Mouse (Mus musculus): ENCODE measurements around the gene Scyl3. TPM values are rescaled to one million over a fixed set of nuclear protein-coding genes. Genes with fewer than 3 reads are reported as not detected.

Scyl3 gene
- polyA plus RNA-seq (2012; rRNA removed) (5.4 and 7.2 TPM in 2 replicates), polyA plus RNA-seq (2014; fragmentation: Nextera tagmentation; extraction: Ambion mirVana) (10.2 and 10.4 TPM in 2 replicates)

DNA sequence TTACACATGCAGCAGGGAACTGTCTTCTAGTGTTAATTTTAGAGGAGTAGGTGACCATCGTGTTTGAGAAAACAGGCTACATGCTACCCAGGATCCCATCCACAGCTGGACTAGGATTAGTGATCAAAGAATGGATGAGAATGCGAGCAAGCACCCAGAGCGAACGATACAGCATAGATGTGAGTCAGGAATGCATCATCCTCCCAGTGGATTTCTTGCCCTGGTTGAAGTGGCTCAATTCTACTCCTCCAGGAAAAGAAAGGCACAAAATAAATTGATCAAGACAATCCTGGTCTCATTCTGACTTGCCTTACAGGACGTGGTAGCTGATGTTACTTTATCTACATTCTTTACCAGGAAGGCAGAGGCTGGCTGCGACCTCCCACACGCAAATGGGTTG, at the start of gene Scyl3:
TSS of gene Scyl3 (plus strand) at position 255 of the 400 bp plus-strand sequence.
- peak within 1 kb of the TSS; percentile 80 to 94 for H3K4me3 ChIP-seq (ENCODE audit: insufficient read depth in 1 of 2, low read depth in 2 of 2, low read length in 2 of 2)
- peak within 1 kb of the TSS; percentile 70 for H3K4me2 ChIP-seq (ENCODE audit: low read depth)
- DNase-seq (ENCODE audit: low read depth in 3 of 3, low spot score in 3 of 3), result no peak
- no peak for TF ChIP-seq EP300 (IDR thresholded peaks at IDR 0.05; ENCODE audit: low read depth)
- no peak for TF ChIP-seq CTCF (IDR thresholded peaks at IDR 0.05; ENCODE audit: low read depth)
- H3K9me3 ChIP-seq (ENCODE audit: control insufficient read depth, low read length), result no peaks in the 10 kb centered on the region
- ATAC-seq (ENCODE audit: insufficient read depth), result no peak
- 64% methylated on average over 7 of the region's 7 CpGs for WGBS (ENCODE audit: insufficient replicate concordance)
- peaks cover 6% of the 10 kb centered on the region for H3K36me3 ChIP-seq (replicated peaks; ENCODE audit: control insufficient read depth, insufficient read depth, low read depth)
- H3K9ac ChIP-seq (replicated peaks), result peak within 1 kb of the TSS; percentile 92
- H3K27me3 ChIP-seq (ENCODE audit: control insufficient read depth, insufficient read depth, low read length), result no peaks in the 10 kb centered on the region
- H3K4me1 ChIP-seq (replicated peaks; ENCODE audit: control insufficient read depth in 2 of 2, insufficient read depth in 2 of 2, low read length in 1 of 2), result peaks cover 5 to 19% of the 10 kb centered on the region in 2 experiments; a peak in 3 of 4 replicates
- peak within 1 kb of the TSS; percentile 52; the same call in 1 of the 2 replicates for H3K27ac ChIP-seq

DNA sequence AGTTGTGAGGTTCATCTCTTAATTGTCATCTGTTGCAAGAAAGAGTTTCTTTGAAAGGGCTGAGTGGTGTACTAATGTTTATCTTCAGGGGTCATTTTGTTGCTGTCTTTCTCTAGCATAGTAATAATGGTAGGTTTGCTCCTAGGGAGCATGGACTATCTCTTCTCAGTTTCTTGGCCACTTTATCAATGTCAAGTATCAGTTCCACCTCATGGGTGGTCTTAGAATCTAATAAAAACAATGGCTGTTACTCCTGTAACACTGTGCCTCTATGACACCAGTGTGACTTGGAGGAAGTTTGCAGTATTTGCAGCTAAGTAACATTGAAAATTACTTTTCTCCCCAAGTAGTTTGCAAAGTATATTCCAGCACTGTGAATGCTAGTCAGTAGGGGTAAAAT, 39.3 kb upstream of the Scyl3 start:
- Histone ChIP-seq H3K9me3 (ENCODE audit: control insufficient read depth, low read length) (no peaks in the 10 kb centered on the region), H3K27me3 (ENCODE audit: control insufficient read depth, insufficient read depth, low read length) (no peaks in the 10 kb centered on the region), H3K27ac (no peak overlapping the region), H3K36me3 (replicated peaks; ENCODE audit: control insufficient read depth, insufficient read depth, low read depth) (no peaks in the 10 kb centered on the region), H3K4me2 (ENCODE audit: low read depth) (no peak overlapping the region), H3K4me3 (ENCODE audit: insufficient read depth in 1 of 2, low read depth in 2 of 2, low read length in 2 of 2) (no peak overlapping the region), H3K4me1 (replicated peaks; ENCODE audit: control insufficient read depth in 2 of 2, insufficient read depth in 2 of 2, low read length in 1 of 2) (no peaks in the 10 kb centered on the region), H3K9ac (replicated peaks) (no peak overlapping the region)
- ATAC-seq (ENCODE audit: insufficient read depth), result no peak
- TF ChIP-seq CTCF (IDR thresholded peaks at IDR 0.05; ENCODE audit: low read depth) (no peak), EP300 (IDR thresholded peaks at IDR 0.05; ENCODE audit: low read depth) (no peak)
- DNase-seq (ENCODE audit: low read depth in 3 of 3, low spot score in 3 of 3), result no peak

DNA sequence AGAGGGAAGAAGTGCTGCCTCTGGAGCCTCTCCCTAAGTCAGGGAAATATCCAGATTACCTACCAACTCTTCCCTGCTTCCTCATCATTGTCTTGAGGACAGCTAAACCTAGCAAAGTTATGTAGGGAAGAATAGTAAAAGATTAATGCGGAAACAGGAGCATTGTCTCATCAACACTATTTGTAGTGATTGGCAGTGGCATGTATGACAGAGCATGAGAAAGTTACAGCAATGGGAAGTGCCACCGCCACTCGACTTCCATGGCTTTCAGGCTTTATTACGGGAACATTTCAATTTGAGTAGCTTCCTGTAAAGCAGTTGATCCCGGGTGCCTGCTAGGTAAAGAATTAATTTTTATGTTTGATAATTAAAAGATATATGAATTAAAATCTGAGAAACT, 35.6 kb upstream of the Scyl3 start:
- H3K36me3 ChIP-seq (replicated peaks; ENCODE audit: control insufficient read depth, insufficient read depth, low read depth), result no peaks in the 10 kb centered on the region
- ATAC-seq (ENCODE audit: insufficient read depth), result no peak
- WGBS (ENCODE audit: insufficient replicate concordance), result 66% methylated on average over 5 of the region's 5 CpGs
- H3K9me3 ChIP-seq (ENCODE audit: control insufficient read depth, low read length), result no peaks in the 10 kb centered on the region
- no peak overlapping the region for H3K9ac ChIP-seq (replicated peaks)
- TF ChIP-seq EP300 (IDR thresholded peaks at IDR 0.05; ENCODE audit: low read depth) (no peak), CTCF (IDR thresholded peaks at IDR 0.05; ENCODE audit: low read depth) (no peak)
- no peaks in the 10 kb centered on the region for H3K4me1 ChIP-seq (replicated peaks; ENCODE audit: control insufficient read depth in 2 of 2, insufficient read depth in 2 of 2, low read length in 1 of 2)
- no peak overlapping the region for H3K4me3 ChIP-seq (ENCODE audit: insufficient read depth in 1 of 2, low read depth in 2 of 2, low read length in 2 of 2)
- H3K27ac ChIP-seq, result no peak overlapping the region
- no peak overlapping the region for H3K4me2 ChIP-seq (ENCODE audit: low read depth)
- no peak for DNase-seq (ENCODE audit: low read depth in 3 of 3, low spot score in 3 of 3)
- no peaks in the 10 kb centered on the region for H3K27me3 ChIP-seq (ENCODE audit: control insufficient read depth, insufficient read depth, low read length)

DNA sequence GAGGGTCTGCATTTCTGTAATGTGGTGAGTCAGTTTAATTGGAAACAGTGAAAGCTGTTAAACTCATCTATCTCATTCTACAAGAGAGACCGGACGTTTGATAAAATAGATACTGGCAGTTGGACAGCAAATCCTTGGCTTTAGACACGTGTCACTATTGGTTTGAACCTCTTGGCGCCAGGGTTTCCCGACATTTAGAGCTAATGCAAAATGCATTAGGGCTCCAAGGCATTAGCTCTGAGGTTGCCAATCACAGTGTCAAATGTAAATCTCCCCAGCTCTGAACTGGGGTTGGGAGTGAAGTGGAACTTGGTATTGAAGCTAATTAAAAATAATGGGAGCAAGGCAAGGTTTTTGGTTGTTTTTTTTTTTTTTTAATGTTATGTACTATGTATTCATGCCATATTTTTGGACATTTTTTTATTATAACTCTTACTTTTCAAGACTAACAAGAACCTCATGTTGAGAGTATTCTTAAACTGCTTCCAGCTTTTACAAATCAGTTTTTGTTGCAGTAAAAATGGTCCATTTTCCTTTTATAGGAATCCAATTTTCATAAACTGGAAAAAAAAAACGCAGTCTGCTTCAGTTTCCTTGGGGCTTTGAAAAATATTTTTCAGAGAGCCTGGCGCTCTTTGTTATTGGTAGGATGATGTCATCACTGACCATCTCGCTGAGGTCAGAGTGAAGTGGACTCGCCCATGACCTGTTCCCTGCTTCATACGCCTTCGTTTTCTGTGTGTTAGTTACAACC, 34.9 kb upstream of the Scyl3 start:
- Histone ChIP-seq H3K4me1 (replicated peaks; ENCODE audit: control insufficient read depth in 2 of 2, insufficient read depth in 2 of 2, low read length in 1 of 2) (no peaks in the 10 kb centered on the region), H3K27ac (no peak overlapping the region), H3K4me3 (ENCODE audit: insufficient read depth in 1 of 2, low read depth in 2 of 2, low read length in 2 of 2) (no peak overlapping the region), H3K27me3 (ENCODE audit: control insufficient read depth, insufficient read depth, low read length) (no peaks in the 10 kb centered on the region), H3K9ac (replicated peaks) (no peak overlapping the region), H3K4me2 (ENCODE audit: low read depth) (no peak overlapping the region), H3K9me3 (ENCODE audit: control insufficient read depth, low read length) (no peaks in the 10 kb centered on the region), H3K36me3 (replicated peaks; ENCODE audit: control insufficient read depth, insufficient read depth, low read depth) (no peaks in the 10 kb centered on the region)
- no peak for TF ChIP-seq EP300 (IDR thresholded peaks at IDR 0.05; ENCODE audit: low read depth)
- TF ChIP-seq CTCF (IDR thresholded peaks at IDR 0.05; ENCODE audit: low read depth), result no peak
- ATAC-seq (ENCODE audit: insufficient read depth) (no peak), DNase-seq (ENCODE audit: low read depth in 3 of 3, low spot score in 3 of 3) (no peak)
- 74% methylated on average over 11 of the region's 11 CpGs for WGBS (ENCODE audit: insufficient replicate concordance)

DNA sequence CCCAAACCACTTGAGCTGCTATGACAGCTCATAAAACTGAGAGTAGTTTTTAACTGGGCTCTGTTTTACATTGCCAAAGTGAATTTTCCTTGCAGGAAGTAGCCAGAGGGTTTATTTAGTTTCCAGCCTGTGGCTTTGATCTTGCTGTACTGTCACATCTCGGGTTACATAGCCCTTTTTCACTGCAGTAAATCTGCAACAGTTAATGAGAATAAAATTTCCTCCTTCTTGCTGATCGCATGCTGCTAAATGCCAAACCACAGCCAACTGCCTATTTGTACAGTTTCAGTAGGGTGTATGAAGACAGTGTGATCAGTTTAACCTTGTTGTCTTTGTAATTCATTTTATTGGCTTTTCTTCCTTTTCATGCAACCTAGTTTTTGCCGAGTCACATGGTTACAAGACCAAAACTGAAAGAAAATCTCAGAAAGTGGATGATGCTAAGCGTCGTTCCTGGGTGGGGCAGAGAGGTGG, 30.6 kb upstream of the Scyl3 start:
- H3K36me3 ChIP-seq (replicated peaks; ENCODE audit: control insufficient read depth, insufficient read depth, low read depth), result no peaks in the 10 kb centered on the region
- H3K9me3 ChIP-seq (ENCODE audit: control insufficient read depth, low read length), result no peaks in the 10 kb centered on the region
- no peak overlapping the region for H3K9ac ChIP-seq (replicated peaks)
- DNase-seq (ENCODE audit: low read depth in 3 of 3, low spot score in 3 of 3) (no peak), ATAC-seq (ENCODE audit: insufficient read depth) (no peak)
- no peak overlapping the region for H3K4me3 ChIP-seq (ENCODE audit: insufficient read depth in 1 of 2, low read depth in 2 of 2, low read length in 2 of 2)
- H3K27me3 ChIP-seq (ENCODE audit: control insufficient read depth, insufficient read depth, low read length), result no peaks in the 10 kb centered on the region
- 51% methylated on average over 5 of the region's 5 CpGs for WGBS (ENCODE audit: insufficient replicate concordance)
- no peak overlapping the region for H3K4me2 ChIP-seq (ENCODE audit: low read depth)
- TF ChIP-seq CTCF (IDR thresholded peaks at IDR 0.05; ENCODE audit: low read depth), result no peak
- no peak for TF ChIP-seq EP300 (IDR thresholded peaks at IDR 0.05; ENCODE audit: low read depth)
- no peaks in the 10 kb centered on the region for H3K4me1 ChIP-seq (replicated peaks; ENCODE audit: control insufficient read depth in 2 of 2, insufficient read depth in 2 of 2, low read length in 1 of 2)
- H3K27ac ChIP-seq, result no peak overlapping the region

All from liver, embryonic 14.5 days (tissue).